Mouse (Mus musculus) heart, adult 2 months (tissue): ENCODE data around the gene Tor4a.

Experiments used
- CTCF ChIP-seq: fragments of 200-600 bp; IDR thresholded peaks from 2 replicates; pipeline ENCODE4 v1.8.1; 2022; ENCODE audit warnings: antibody characterized with exemption, mild to moderate bottlenecking, moderate library complexity
- EP300 ChIP-seq: fragments of 200-500 bp; IDR thresholded peaks from 2 replicates; pipeline ENCODE4 v1.6.1; 2011; ENCODE audit warnings: low read depth, low read length, control low read depth; ENCODE audit not compliant: insufficient read depth
- POLR2A ChIP-seq: fragments of 200-500 bp; IDR thresholded peaks from 2 replicates; pipeline ENCODE4 v1.6.1; 2011; ENCODE audit warnings: mild to moderate bottlenecking, low read depth, low read length, control low read depth; ENCODE audit not compliant: insufficient read depth

- no peak for TF ChIP-seq EP300
- TF ChIP-seq POLR2A, result no peak
- TF ChIP-seq CTCF, result no peak
Measured at GRCm38 (mm10) chr2:25149643-25150042, 47.0 kb downstream of the Tor4a start.
